8 mouse cellular contexts compared by ENCODE assay signal in genomic region chr7:111720511-111721307, GRCm38 (mm10). TPM values are rescaled to one million over a fixed set of nuclear protein-coding genes. Genes with fewer than 3 reads are reported as not detected.
DNase-seq lines count a peak whose midpoint lies in the region; ATAC-seq and TF ChIP-seq lines count a peak whose summit lies in the region.

No protein-coding gene starts in this region.

- H3K27ac ChIP-seq in lung, embryonic 16.5 days (ENCODE audit: low read length) = peak overlapping the region; percentile 58
- H3K27ac ChIP-seq in olfactory bulb, adult 2 months (ENCODE audit: insufficient read depth, low read depth, low read length) = peak overlapping the region; percentile 39

- no peak for TF ChIP-seq POLR2A in olfactory bulb, adult 2 months (IDR thresholded peaks at IDR 0.05; ENCODE audit: insufficient read depth, low read depth, low read length)

- no peak overlapping the region for H3K4me2 ChIP-seq in lung, embryonic 16.5 days (ENCODE audit: low read depth, low read length)

- TF ChIP-seq CTCF in olfactory bulb, adult 2 months (IDR thresholded peaks at IDR 0.05; ENCODE audit: insufficient read depth, low read depth, low read length) = no peak

- 45% methylated on average over 8 of the region's 8 CpGs for WGBS in lung, embryonic 16.5 days
- 39% methylated on average over 8 of the region's 8 CpGs for WGBS in olfactory bulb, adult 2 months

- no peaks in the 10 kb centered on the region for H3K9me3 ChIP-seq in lung, embryonic 16.5 days (ENCODE audit: control insufficient read depth, low read length)

- no peaks in the 10 kb centered on the region for H3K27me3 ChIP-seq in lung, embryonic 16.5 days (ENCODE audit: control insufficient read depth, insufficient read depth, low read depth, low read length)

- peaks cover 26% of the 10 kb centered on the region for H3K4me1 ChIP-seq in lung, embryonic 16.5 days (replicated peaks; ENCODE audit: control insufficient read depth, insufficient read depth, low read length)
- H3K4me1 ChIP-seq in olfactory bulb, adult 2 months (ENCODE audit: control insufficient read depth, insufficient read depth, low read length) = peaks cover 38% of the 10 kb centered on the region

- H3K36me3 ChIP-seq in lung, embryonic 16.5 days (ENCODE audit: control insufficient read depth, insufficient read depth, low read length) = no peaks in the 10 kb centered on the region

- no peak overlapping the region for H3K4me3 ChIP-seq in lung, embryonic 16.5 days (ENCODE audit: low read length)
- H3K4me3 ChIP-seq in olfactory bulb, adult 2 months (ENCODE audit: insufficient read depth, low read depth, low read length) = no peak overlapping the region

- H3K9ac ChIP-seq in lung, embryonic 16.5 days (ENCODE audit: low read length) = no peak overlapping the region

- ATAC-seq in lung, embryonic 16.5 days (ENCODE audit: low read depth) = peak; percentile 78
- no peak for ATAC-seq in granulocyte monocyte progenitor cell, adult 5-6 weeks (replicated peaks; ENCODE audit: poor library complexity, severe bottlenecking)

- no peak for DNase-seq in lung, adult 18-20 months
- DNase-seq in gastrocnemius, postnatal 25 days = peak; percentile 33
- DNase-seq in layer of hippocampus, adult 9-11 months = peak; percentile 84
- DNase-seq in thymus, postnatal 0 days (ENCODE audit: low spot score) = no peak
- DNase-seq in cerebellum, adult 11-12 months = no peak

RNA-seq across cellular contexts. Expression of gene Galnt18, which starts 59.1 kb away (rescaled TPM):
- 48.0 and 56.5 TPM in 2 replicates for polyA plus RNA-seq in lung, embryonic 16.5 days (2015; fragmentation: Nextera tagmentation; extraction: Ambion mirVana)
- 1 to 10 TPM; 4.1 to 5.2 TPM for total RNA-seq in gastrocnemius, postnatal 25 days (2021)
- polyA plus RNA-seq in olfactory bulb, adult 2 months (2012; ENCODE audit: insufficient read depth, insufficient read length, low replicate concordance, missing spikeins) = not detected in 2 replicates
- polyA plus RNA-seq in thymus, postnatal 0 days (2015; fragmentation: Nextera tagmentation; extraction: Ambion mirVana) = 13.4 and 13.9 TPM in 2 replicates
- total RNA-seq in granulocyte monocyte progenitor cell, adult 5-6 weeks (2014; fragmentation: Nextera tagmentation) = not detected in 2 replicates
- 0.09 TPM in 1 of 2 replicates, not detected in the other for total RNA-seq in granulocyte monocyte progenitor cell, adult 5-6 weeks (2017)

Comparison
In these comparisons a context has a peak if more than half of its experiments do, and no peak if none do; other contexts are left out.
1. DNase-seq: peak in gastrocnemius, postnatal 25 days (single experiment) and layer of hippocampus, adult 9-11 months (single experiment); none in lung, adult 18-20 months (0 of 2), thymus, postnatal 0 days (single experiment) and cerebellum, adult 11-12 months (single experiment).